Mouse (Mus musculus): Measurements from ENCODE around the gene Tas2r115. TPM values are rescaled to one million over a fixed set of nuclear protein-coding genes. Genes with fewer than 3 reads are reported as not detected.

The Tas2r115 gene
- polyA plus RNA-seq (2014; fragmentation: Illumina TruSeq; extraction: RNeasy Lipid Tissue Mini Kit (QIAGEN cat#74804); ENCODE audit: insufficient read depth, low read depth, low replicate concordance): not detected

GRCm38 (mm10) chr6:132737935-132738334, at the start of gene Tas2r115:
TSS of gene Tas2r115 (minus strand) at chr6:132738035.

GRCm38 (mm10) chr6:132778062-132778461, 40.2 kb upstream of the Tas2r115 start, which contains the start of gene Tas2r136:
TSS of gene Tas2r136 (minus strand) at chr6:132778162.

GRCm38 (mm10) chr6:132761831-132762230, 24.0 kb upstream of the Tas2r115 start, which contains the start of gene Tas2r102:
TSS of gene Tas2r102 (plus strand) at chr6:132762131.

GRCm38 (mm10) chr6:132754430-132754829, 16.6 kb upstream of the Tas2r115 start, which contains the start of gene Tas2r124:
TSS of gene Tas2r124 (plus strand) at chr6:132754730.

GRCm38 (mm10) chr6:132711828-132712227, 26.0 kb downstream of the Tas2r115 start, which contains the start of gene Tas2r122:
TSS of gene Tas2r122 (minus strand) at chr6:132711928.

GRCm38 (mm10) chr6:132700907-132701306, 36.9 kb downstream of the Tas2r115 start, which contains the start of gene Tas2r121:
TSS of gene Tas2r121 (minus strand) at chr6:132701007.

Other genes with a start within 250 kb of the Tas2r115 start
- gene Prh1, start 168.2 kb downstream of the Tas2r115 start, polyA plus RNA-seq (2014; fragmentation: Illumina TruSeq; extraction: RNeasy Lipid Tissue Mini Kit (QIAGEN cat#74804); ENCODE audit: insufficient read depth, low read depth, low replicate concordance): not detected
- not detected for gene Prp2, start 142.1 kb downstream of the Tas2r115 start, polyA plus RNA-seq (2014; fragmentation: Illumina TruSeq; extraction: RNeasy Lipid Tissue Mini Kit (QIAGEN cat#74804); ENCODE audit: insufficient read depth, low read depth, low replicate concordance)
- gene A630073D07Rik, start 86.5 kb downstream of the Tas2r115 start, polyA plus RNA-seq (2014; fragmentation: Illumina TruSeq; extraction: RNeasy Lipid Tissue Mini Kit (QIAGEN cat#74804); ENCODE audit: insufficient read depth, low read depth, low replicate concordance): not detected
- gene Tas2r120, start 81.1 kb downstream of the Tas2r115 start, polyA plus RNA-seq (2014; fragmentation: Illumina TruSeq; extraction: RNeasy Lipid Tissue Mini Kit (QIAGEN cat#74804); ENCODE audit: insufficient read depth, low read depth, low replicate concordance): not detected
- gene Tas2r121, start 37.0 kb downstream of the Tas2r115 start, polyA plus RNA-seq (2014; fragmentation: Illumina TruSeq; extraction: RNeasy Lipid Tissue Mini Kit (QIAGEN cat#74804); ENCODE audit: insufficient read depth, low read depth, low replicate concordance): not detected
- not detected for gene Tas2r122, start 26.1 kb downstream of the Tas2r115 start, polyA plus RNA-seq (2014; fragmentation: Illumina TruSeq; extraction: RNeasy Lipid Tissue Mini Kit (QIAGEN cat#74804); ENCODE audit: insufficient read depth, low read depth, low replicate concordance)
- not detected for gene Tas2r124, start 16.7 kb upstream of the Tas2r115 start, polyA plus RNA-seq (2014; fragmentation: Illumina TruSeq; extraction: RNeasy Lipid Tissue Mini Kit (QIAGEN cat#74804); ENCODE audit: insufficient read depth, low read depth, low replicate concordance)
- not detected for gene Tas2r102, start 24.1 kb upstream of the Tas2r115 start, polyA plus RNA-seq (2014; fragmentation: Illumina TruSeq; extraction: RNeasy Lipid Tissue Mini Kit (QIAGEN cat#74804); ENCODE audit: insufficient read depth, low read depth, low replicate concordance)
- gene Tas2r136, start 40.1 kb upstream of the Tas2r115 start, polyA plus RNA-seq (2014; fragmentation: Illumina TruSeq; extraction: RNeasy Lipid Tissue Mini Kit (QIAGEN cat#74804); ENCODE audit: insufficient read depth, low read depth, low replicate concordance): not detected
- gene Tas2r117, start 64.8 kb upstream of the Tas2r115 start, polyA plus RNA-seq (2014; fragmentation: Illumina TruSeq; extraction: RNeasy Lipid Tissue Mini Kit (QIAGEN cat#74804); ENCODE audit: insufficient read depth, low read depth, low replicate concordance): not detected
- not detected for gene Tas2r123, start 109.1 kb upstream of the Tas2r115 start, polyA plus RNA-seq (2014; fragmentation: Illumina TruSeq; extraction: RNeasy Lipid Tissue Mini Kit (QIAGEN cat#74804); ENCODE audit: insufficient read depth, low read depth, low replicate concordance)
- not detected for gene Tas2r116, start 117.4 kb upstream of the Tas2r115 start, polyA plus RNA-seq (2014; fragmentation: Illumina TruSeq; extraction: RNeasy Lipid Tissue Mini Kit (QIAGEN cat#74804); ENCODE audit: insufficient read depth, low read depth, low replicate concordance)
- gene Tas2r110, start 130.0 kb upstream of the Tas2r115 start, polyA plus RNA-seq (2014; fragmentation: Illumina TruSeq; extraction: RNeasy Lipid Tissue Mini Kit (QIAGEN cat#74804); ENCODE audit: insufficient read depth, low read depth, low replicate concordance): not detected
- gene Tas2r113, start 155.0 kb upstream of the Tas2r115 start, polyA plus RNA-seq (2014; fragmentation: Illumina TruSeq; extraction: RNeasy Lipid Tissue Mini Kit (QIAGEN cat#74804); ENCODE audit: insufficient read depth, low read depth, low replicate concordance): not detected
- gene Tas2r125, start 171.6 kb upstream of the Tas2r115 start, polyA plus RNA-seq (2014; fragmentation: Illumina TruSeq; extraction: RNeasy Lipid Tissue Mini Kit (QIAGEN cat#74804); ENCODE audit: insufficient read depth, low read depth, low replicate concordance): not detected
- gene Tas2r129, start 213.1 kb upstream of the Tas2r115 start, polyA plus RNA-seq (2014; fragmentation: Illumina TruSeq; extraction: RNeasy Lipid Tissue Mini Kit (QIAGEN cat#74804); ENCODE audit: insufficient read depth, low read depth, low replicate concordance): not detected
- gene Tas2r131, start 219.9 kb upstream of the Tas2r115 start, polyA plus RNA-seq (2014; fragmentation: Illumina TruSeq; extraction: RNeasy Lipid Tissue Mini Kit (QIAGEN cat#74804); ENCODE audit: insufficient read depth, low read depth, low replicate concordance): not detected
- gene Tas2r109, start 242.9 kb upstream of the Tas2r115 start, polyA plus RNA-seq (2014; fragmentation: Illumina TruSeq; extraction: RNeasy Lipid Tissue Mini Kit (QIAGEN cat#74804); ENCODE audit: insufficient read depth, low read depth, low replicate concordance): not detected

Data from lung, adult 10 weeks (tissue).